Mouse (Mus musculus) MN1 (cell line): ENCODE results near the gene Cerkl.

Source experiments
- DNase-seq: peaks from one replicate; pipeline ENCODE4 v3.0.0-alpha.2; 2016; ENCODE audit warnings: low spot score

Cerkl gene

DNA sequence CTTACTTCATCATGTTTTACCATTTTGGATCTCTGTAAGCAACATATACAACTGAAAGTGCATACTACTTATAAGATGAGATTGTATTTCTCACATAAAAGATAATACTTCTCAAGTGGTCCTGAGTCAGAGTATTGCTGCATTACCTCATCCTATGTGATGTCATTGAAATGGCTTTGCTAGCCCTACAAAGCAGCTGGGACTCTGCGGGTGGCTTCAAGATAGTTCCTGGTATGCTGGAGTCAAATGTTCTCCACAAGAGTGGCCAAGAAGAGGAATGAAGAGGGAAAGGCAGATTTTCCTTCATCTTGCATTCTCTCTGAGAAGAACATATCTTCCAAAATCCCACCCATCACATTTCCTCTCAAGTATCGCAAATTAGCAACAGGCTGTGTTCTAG is 13.2 kb downstream of the Cerkl start:
- DNase-seq: no peak

DNA sequence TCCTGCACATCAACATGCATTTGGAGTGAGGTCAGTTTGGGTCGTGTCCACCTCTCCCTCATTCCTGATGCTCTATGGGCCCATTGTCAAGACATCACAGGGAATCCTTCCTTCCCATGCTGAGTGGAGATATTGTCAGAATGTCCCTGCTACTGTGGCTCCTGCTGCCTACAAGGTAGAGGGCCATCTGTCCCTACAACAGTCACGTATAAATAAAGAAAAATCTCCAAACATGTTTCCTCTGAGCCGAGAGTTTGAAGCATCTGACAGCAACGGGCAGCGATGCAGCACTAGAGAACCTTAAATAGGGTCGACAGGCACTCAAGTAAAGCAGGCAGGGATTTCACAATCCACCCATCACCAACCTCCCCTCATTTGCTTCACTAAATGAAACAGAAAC is 13.7 kb downstream of the Cerkl start:
- no peak for DNase-seq

DNA sequence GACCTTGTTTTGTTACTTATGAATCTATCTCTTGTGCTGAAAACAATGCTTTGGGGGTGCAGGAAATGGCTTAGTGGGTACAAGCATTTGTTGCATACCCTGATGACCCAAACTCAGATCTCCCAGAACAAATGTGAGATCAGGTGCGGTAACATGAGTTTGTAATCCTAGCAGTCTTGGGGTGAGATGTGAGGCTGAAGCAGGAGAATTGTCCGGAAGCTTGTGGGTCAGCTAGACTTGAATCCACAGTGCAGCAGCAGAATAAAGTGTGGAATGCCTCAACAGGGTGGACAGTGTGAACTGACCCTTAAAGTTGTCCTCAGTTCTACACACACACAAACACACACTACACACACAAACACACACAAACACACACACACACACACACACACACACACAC is 14.4 kb downstream of the Cerkl start:
- no peak for DNase-seq

- DNase-seq: no peak
Observed at GRCm38 (mm10) chr2:79430061-79430460, 26.5 kb downstream of the Cerkl start.

GRCm38 (mm10) chr2:79429650-79430049 is 26.9 kb downstream of the Cerkl start:
- no peak for DNase-seq

- no peak for DNase-seq
Observed at GRCm38 (mm10) chr2:79429108-79429507, 27.5 kb downstream of the Cerkl start.

- DNase-seq: no peak
Observed at GRCm38 (mm10) chr2:79428569-79429104, 27.9 kb downstream of the Cerkl start.

DNA sequence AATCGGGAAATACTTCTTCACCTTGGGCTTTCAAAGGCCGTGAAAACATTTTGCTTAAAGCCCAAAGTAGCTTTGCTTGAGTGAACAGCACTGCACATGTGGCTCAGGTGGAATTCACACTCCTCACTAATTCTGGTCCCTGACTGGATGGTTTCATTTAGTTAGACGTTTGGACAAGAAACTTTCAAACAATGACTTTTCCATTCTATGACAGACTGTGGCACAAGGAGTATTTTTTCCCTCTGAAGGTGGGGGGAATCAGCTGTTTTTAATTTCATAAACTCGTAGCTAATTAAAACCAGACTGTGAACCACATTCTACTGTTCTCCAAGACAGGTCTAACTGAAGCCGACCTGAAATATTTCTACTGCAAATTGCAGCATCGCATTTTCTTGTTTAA is 28.6 kb downstream of the Cerkl start:
- DNase-seq: no peak

DNA sequence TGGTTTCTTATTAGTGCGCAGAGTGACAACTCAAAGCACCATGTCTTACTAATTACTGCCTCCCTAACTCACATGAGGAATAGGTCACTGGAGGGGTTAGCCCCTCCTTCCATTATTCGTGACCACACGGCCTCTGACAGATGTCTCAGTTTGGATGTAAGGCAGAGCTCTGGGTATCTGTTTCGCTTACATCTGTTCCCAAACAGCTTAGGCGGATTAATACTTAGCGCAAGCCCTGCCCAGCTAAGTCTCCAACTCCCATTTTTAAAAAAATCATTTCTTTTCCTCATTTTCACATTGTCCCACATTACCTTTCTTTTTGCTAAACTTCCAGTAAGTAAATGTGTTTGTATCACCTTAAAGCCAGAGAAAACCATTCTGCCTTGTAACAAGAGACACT is 34.9 kb downstream of the Cerkl start:
- DNase-seq: no peak

DNA sequence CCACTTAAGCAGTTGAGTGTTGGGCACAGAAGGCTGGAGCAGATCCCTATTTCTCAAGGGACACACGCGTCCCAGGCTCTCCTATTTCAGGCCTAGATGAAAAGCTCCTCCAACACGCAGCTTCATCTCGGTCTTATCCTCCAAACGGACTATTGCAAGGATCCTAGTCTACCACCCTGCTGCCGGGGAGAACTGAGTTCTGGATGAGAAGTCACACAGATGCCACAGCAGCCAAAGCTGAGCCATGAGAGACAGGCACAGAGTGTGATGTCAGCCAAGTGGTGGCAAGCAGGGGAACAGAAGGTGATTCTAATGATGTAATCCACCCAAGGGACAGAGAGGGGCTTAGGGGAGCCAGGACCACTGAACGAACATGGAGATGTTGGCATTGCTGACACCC is 42.1 kb downstream of the Cerkl start:
- DNase-seq: no peak

DNA sequence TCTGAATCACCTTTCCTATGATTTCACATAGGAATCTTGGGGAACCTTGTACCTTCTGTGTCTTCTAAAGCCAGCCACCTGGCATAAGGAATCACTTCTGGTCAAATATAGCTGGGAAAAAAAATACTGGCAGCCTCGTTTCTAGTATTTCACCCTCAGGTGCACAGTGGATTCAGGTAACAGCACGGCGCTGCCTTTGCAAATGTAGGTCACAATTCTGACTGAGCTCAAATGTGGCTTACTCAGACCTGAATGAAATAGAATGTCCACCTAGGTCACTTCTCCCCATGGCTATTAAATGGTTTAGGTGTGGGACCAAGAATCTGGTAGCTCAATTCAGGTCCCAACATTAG is 45.7 kb downstream of the Cerkl start:
- DNase-seq: no peak

- DNase-seq: no peak
Observed at GRCm38 (mm10) chr2:79410247-79410902, 46.2 kb downstream of the Cerkl start.

GRCm38 (mm10) chr2:79405661-79406405 is 50.8 kb downstream of the Cerkl start:
- no peak for DNase-seq

DNA sequence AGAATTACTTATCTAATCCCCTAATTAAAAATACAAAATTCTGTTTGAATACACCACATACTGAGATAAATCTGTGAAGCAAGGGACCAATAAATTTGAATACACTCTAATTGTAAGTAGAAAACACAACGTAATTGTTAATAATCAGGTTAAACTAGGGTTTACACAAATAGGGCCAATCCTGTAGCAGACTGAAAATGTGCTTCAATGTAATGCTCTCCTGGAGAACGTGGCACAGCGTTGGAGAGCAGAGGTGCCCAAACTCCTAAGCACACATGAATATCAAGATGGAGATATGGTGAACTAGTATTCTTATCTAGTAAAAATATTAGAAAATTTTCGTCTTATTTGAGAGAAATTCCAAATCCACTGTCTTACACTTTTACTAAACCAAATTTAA is 56.5 kb downstream of the Cerkl start:
- DNase-seq: no peak

- DNase-seq: peak; percentile 73
Observed at GRCm38 (mm10) chr2:79399234-79400000, 57.2 kb downstream of the Cerkl start.

DNA sequence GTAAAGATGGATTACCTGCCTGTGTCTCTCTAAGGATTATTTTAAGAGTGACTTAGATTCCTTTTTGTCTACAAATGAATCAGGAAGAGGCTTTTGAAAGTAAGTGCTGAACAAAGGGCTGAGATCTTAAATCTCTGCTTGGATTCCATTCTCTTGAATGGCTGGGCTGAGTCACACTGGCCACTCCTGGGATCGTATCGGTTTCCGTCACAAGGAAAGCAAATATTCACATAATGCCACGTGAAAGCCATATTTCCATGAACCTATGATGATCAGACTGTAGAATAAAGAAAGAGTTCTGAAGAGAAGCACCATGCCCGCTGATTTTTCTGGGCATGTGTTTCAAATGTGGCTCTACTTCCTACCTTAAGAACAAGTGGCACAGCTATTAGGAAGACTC is 57.8 kb downstream of the Cerkl start:
- DNase-seq: peak; percentile 25

DNA sequence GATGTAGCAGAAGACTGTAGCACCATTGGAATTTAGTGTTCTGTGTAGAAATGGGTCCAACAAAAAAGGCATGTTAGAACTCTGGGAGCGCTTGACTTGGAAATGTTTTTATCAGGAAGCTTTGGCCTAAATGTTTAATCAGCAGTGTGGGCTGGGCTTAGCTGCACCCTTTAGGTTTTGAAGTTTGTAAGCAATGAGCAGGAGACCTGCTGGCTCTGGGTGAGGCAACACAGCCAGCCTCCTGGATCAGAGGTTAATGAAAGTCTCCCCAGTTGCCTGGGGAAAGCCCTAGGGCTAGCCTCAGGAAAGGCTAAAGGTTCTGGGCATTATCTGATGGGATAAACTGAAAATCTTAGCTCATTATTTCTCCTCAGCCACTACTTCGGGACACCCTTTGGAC is 58.2 kb downstream of the Cerkl start:
- DNase-seq: no peak

GRCm38 (mm10) chr2:79397107-79397506 is 59.5 kb downstream of the Cerkl start:
- no peak for DNase-seq

GRCm38 (mm10) chr2:79379087-79380041 is 77.2 kb downstream of the Cerkl start:
- no peak for DNase-seq

DNA sequence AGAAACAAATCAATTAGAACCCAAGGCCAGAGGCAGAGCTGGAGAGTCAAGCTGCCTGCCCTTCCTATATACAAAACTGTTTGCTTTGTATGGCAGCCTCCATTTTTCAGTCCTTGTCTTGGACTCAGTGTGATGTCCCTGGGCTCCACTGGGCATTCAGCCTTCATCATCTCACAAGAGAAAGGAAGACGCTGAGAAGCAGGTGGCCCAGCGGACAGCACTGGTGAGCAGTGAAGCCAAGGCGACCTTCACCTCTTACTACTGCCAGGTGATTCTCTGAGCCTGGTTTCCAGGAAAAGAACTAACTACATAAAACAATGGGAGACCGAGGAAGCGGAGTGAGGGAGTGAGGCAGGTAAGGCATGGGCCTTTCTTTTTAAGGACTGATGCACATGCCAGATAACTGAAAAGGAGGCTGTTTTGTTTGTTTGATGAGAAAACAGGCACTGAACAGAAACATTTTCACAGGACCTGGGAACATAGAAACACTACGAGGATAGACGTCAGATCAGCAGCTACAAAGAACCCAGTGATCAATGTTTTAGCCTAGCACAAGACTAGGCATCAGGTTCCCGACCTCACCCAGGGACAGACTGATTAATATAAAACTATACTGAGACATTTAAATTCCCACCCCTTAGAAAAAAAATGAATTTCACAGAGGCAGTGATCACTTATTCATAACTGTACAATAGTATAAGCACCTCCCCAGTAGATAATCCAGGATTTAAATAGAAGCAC is 78.1 kb downstream of the Cerkl start:
- no peak for DNase-seq
